Mouse (Mus musculus): Measurements from ENCODE around the gene Galnt13.

GRCm38 (mm10) chr2:55107828-55108227, 671.7 kb downstream of the Galnt13 start:
- TF ChIP-seq CTCF (IDR thresholded peaks at IDR 0.05; ENCODE audit: low read depth, low read length): no peak
- TF ChIP-seq POLR2A (IDR thresholded peaks at IDR 0.05; ENCODE audit: borderline replicate concordance, low read depth, low read length): no peak

All from bone marrow macrophage, adult 2 months (primary cell).